Mouse (Mus musculus) kidney, embryonic 16.5 days (tissue): ENCODE measurements around the gene Cdr2l. TPM values are rescaled to one million over a fixed set of nuclear protein-coding genes. Genes with fewer than 3 reads are reported as not detected.

ENCODE experiments used
- ATAC-seq: fragments of 200-750 bp; cut with Nextera tagmentation; 2 replicates; pipeline ENCODE4 v1.8.0; 2017; ENCODE audit warnings: moderate TSS enrichment; ENCODE audit not compliant: low FRiP score, low TSS enrichment
- H3K27ac ChIP-seq: fragments of 300-500 bp; sonication (generic); 2 replicates; pipeline ENCODE4 v1.5.1; 2014; ENCODE audit warnings: low read length
- H3K27me3 ChIP-seq: fragments of 300-500 bp; sonication (generic); 2 replicates; pipeline ENCODE4 v1.6.1; 2014; ENCODE audit warnings: low read length, control low read depth, mixed read lengths; ENCODE audit not compliant: insufficient read depth
- H3K36me3 ChIP-seq: fragments of 300-500 bp; sonication (generic); 2 replicates; pipeline ENCODE4 v1.6.1; 2014; ENCODE audit warnings: low read length, control low read depth, mixed read lengths; ENCODE audit not compliant: insufficient read depth
- H3K4me1 ChIP-seq: fragments of 300-500 bp; sonication (generic); 2 replicates; pipeline ENCODE4 v1.6.1; 2014; ENCODE audit warnings: low read length, control low read depth, mixed read lengths; ENCODE audit not compliant: insufficient read depth
- H3K4me2 ChIP-seq: fragments of 300-500 bp; sonication (generic); replicated peaks from 2 replicates; pipeline ENCODE4 v1.6.1; 2014; ENCODE audit warnings: low read depth, low read length
- H3K4me3 ChIP-seq: fragments of 300-500 bp; sonication (generic); 2 replicates; pipeline ENCODE4 v1.5.1; 2014; ENCODE audit warnings: mild to moderate bottlenecking, low read length
- H3K9ac ChIP-seq: fragments of 300-500 bp; sonication (generic); replicated peaks from 2 replicates; pipeline ENCODE4 v1.6.1; 2014; ENCODE audit warnings: low read length
- H3K9me3 ChIP-seq: fragments of 300-500 bp; sonication (generic); 2 replicates; pipeline ENCODE4 v1.6.1; 2016; ENCODE audit warnings: low read length, control low read depth
- WGBS: fragments of 180-500 bp; shearing (Covaris S2); extraction: QIAGEN DNeasy Blood & Tissue Kit; methylation state at CpG from one replicate; pipeline ENCODE4 v1.1.7; 2014; 5-methylcytosine and 5-hydroxymethylcytosine counted together
- polyA plus RNA-seq: library from polyadenylated mRNA; unstranded; fragments of >200 nt; fragmentation: Nextera tagmentation; extraction: Ambion mirVana; gene quantifications from 2 replicates; pipeline ENCODE4 v1.2.1, GENCODE M21; 2015

The Cdr2l gene
- 7.9 and 10.2 TPM in 2 replicates for polyA plus RNA-seq

GRCm38 (mm10) chr11:115381743-115382539 is at the start of gene Cdr2l:
TSS of gene Cdr2l (plus strand) at chr11:115381916.
- under 1% methylated on average over 74 of the region's 76 CpGs for WGBS
- Histone ChIP-seq H3K4me2 (peak within 1 kb of the TSS; percentile 83), H3K27me3 (no peaks in the 10 kb centered on the region; the same call in 1 of the 2 replicates), H3K4me3 (peak within 1 kb of the TSS; percentile 74), H3K36me3 (no peaks in the 10 kb centered on the region), H3K9me3 (no peaks in the 10 kb centered on the region), H3K9ac (peak within 1 kb of the TSS; percentile 84), H3K4me1 (peaks cover 36% of the 10 kb centered on the region), H3K27ac (peak within 1 kb of the TSS; percentile 72)
- peak; percentile 93 for ATAC-seq

GRCm38 (mm10) chr11:115334531-115334930 is 47.2 kb upstream of the Cdr2l start, which contains the start of gene Otop3:
TSS of gene Otop3 (plus strand) at chr11:115334731.
- H3K4me1 ChIP-seq = no peaks in the 10 kb centered on the region
- H3K4me2 ChIP-seq = no peak within 1 kb of the TSS; the same call in 1 of the 2 replicates
- H3K27ac ChIP-seq = no peak within 1 kb of the TSS
- 3% methylated on average over 28 of the region's 29 CpGs for WGBS
- no peak for ATAC-seq
- H3K27me3 ChIP-seq = peaks cover 66% of the 10 kb centered on the region
- H3K9me3 ChIP-seq = no peaks in the 10 kb centered on the region
- H3K36me3 ChIP-seq = no peaks in the 10 kb centered on the region
- H3K9ac ChIP-seq = no peak within 1 kb of the TSS
- no peak within 1 kb of the TSS for H3K4me3 ChIP-seq

GRCm38 (mm10) chr11:115335223-115335622 is 46.5 kb upstream of the Cdr2l start:
- Histone ChIP-seq H3K9ac (no peak overlapping the region), H3K4me2 (no peak overlapping the region), H3K9me3 (no peaks in the 10 kb centered on the region), H3K36me3 (no peaks in the 10 kb centered on the region), H3K27me3 (peaks cover 64% of the 10 kb centered on the region), H3K4me1 (no peaks in the 10 kb centered on the region), H3K4me3 (no peak overlapping the region), H3K27ac (no peak overlapping the region)
- WGBS = 62% methylated on average over 12 of the region's 12 CpGs
- no peak for ATAC-seq

DNA sequence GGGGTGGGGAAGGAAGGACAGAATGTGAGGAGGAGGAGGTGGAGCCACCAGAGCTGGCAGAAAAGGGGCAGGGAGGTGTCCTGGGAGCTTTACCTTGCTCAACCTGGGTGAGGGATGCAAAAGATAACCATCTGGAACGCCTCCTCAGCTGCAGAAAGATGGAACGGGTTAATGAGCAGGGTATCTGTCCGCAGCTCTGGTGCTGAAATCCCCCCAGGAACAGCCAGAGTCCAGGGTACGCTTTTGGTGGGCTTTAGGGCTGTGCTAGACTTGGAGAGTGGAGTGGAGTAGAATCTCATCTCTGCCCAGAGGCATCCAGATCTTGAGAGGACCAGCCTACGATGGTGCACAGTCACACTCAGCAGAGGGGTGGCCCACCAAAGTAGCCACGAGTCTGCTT is 45.6 kb upstream of the Cdr2l start:
- no peak overlapping the region for H3K4me3 ChIP-seq
- H3K9ac ChIP-seq = no peak overlapping the region
- H3K27ac ChIP-seq = no peak overlapping the region
- ATAC-seq = no peak
- H3K27me3 ChIP-seq = peaks cover 67% of the 10 kb centered on the region
- no peak overlapping the region for H3K4me2 ChIP-seq
- no peaks in the 10 kb centered on the region for H3K36me3 ChIP-seq
- 12% methylated on average over 6 of the region's 6 CpGs for WGBS
- no peaks in the 10 kb centered on the region for H3K4me1 ChIP-seq
- H3K9me3 ChIP-seq = no peaks in the 10 kb centered on the region

- WGBS = 57% methylated on average over 3 of the region's 3 CpGs
- H3K4me3 ChIP-seq = no peak overlapping the region
- no peak for ATAC-seq
These were observed 44.4 kb upstream of the Cdr2l start for GRCm38 (mm10) chr11:115337350-115337749.

DNA sequence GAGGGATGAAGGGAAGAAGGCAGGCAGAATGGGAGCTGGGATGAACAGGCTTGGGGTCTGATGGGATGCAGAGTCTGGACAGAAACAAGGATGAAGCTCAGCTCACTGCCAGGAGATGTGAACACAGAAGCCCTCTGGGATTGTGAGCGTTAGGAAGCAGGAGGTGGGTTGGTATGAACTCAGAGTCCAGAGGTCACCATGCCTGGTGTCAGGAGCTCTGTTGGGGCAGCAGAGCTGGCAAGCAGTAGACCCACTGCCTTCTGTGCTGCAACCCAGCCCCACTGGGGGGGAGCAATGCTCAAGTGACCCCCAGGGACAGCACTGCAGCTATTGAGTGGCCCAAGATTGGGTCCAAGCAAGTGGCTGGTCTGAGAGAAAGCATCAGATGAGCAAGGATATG is 43.9 kb upstream of the Cdr2l start:
- WGBS = 64% methylated on average over 1 of the region's 1 CpGs
- H3K27me3 ChIP-seq = peaks cover 54% of the 10 kb centered on the region
- no peaks in the 10 kb centered on the region for H3K9me3 ChIP-seq
- H3K4me2 ChIP-seq = no peak overlapping the region
- H3K36me3 ChIP-seq = no peaks in the 10 kb centered on the region
- ATAC-seq = no peak
- H3K27ac ChIP-seq = no peak overlapping the region
- H3K4me3 ChIP-seq = no peak overlapping the region
- H3K9ac ChIP-seq = no peak overlapping the region
- no peaks in the 10 kb centered on the region for H3K4me1 ChIP-seq

More at GRCm38 (mm10) chr11:115337350-115337749, 44.4 kb upstream of the Cdr2l start:
- Histone ChIP-seq H3K9me3 (no peaks in the 10 kb centered on the region), H3K4me2 (no peak overlapping the region), H3K27ac (no peak overlapping the region), H3K4me1 (no peaks in the 10 kb centered on the region), H3K27me3 (peaks cover 58% of the 10 kb centered on the region), H3K36me3 (no peaks in the 10 kb centered on the region), H3K9ac (no peak overlapping the region)

DNA sequence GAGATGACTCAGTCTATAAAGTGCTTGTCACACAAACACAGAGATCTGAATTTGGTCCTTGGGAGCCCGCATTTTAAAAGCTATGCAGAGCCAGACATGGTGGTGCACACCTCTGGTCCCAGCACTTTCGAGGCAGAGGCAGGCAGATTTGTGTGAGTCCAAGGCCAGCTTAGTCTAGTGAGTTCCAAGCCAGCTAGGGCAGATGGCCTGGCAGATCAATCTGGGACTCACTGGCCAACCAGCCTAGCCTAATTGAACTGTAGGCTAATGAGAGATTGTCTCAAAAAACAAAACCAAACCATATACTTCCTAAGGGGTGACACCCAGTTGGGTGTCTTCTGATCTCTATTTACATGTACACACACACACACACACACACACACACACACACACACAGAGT is 40.5 kb upstream of the Cdr2l start:
- Histone ChIP-seq H3K4me3 (no peak overlapping the region), H3K27ac (no peak overlapping the region), H3K9ac (no peak overlapping the region), H3K9me3 (no peaks in the 10 kb centered on the region), H3K4me2 (no peak overlapping the region), H3K36me3 (no peaks in the 10 kb centered on the region), H3K27me3 (peaks cover 35% of the 10 kb centered on the region), H3K4me1 (peaks cover 5% of the 10 kb centered on the region; the same call in 1 of the 2 replicates)
- WGBS = 65% methylated on average over 2 of the region's 2 CpGs
- no peak for ATAC-seq

- H3K4me2 ChIP-seq = no peak overlapping the region
- H3K36me3 ChIP-seq = no peaks in the 10 kb centered on the region
- 59% methylated on average over 6 of the region's 6 CpGs for WGBS
- H3K27me3 ChIP-seq = peaks cover 29% of the 10 kb centered on the region
- no peaks in the 10 kb centered on the region for H3K9me3 ChIP-seq
- no peak for ATAC-seq
- no peak overlapping the region for H3K4me3 ChIP-seq
- H3K27ac ChIP-seq = no peak overlapping the region
- peaks cover 5% of the 10 kb centered on the region; the same call in 1 of the 2 replicates for H3K4me1 ChIP-seq
- H3K9ac ChIP-seq = no peak overlapping the region
These were observed 39.9 kb upstream of the Cdr2l start for GRCm38 (mm10) chr11:115341866-115342265.

- 14% methylated on average over 12 of the region's 12 CpGs for WGBS
- Histone ChIP-seq H3K9ac (no peak overlapping the region), H3K4me3 (no peak overlapping the region), H3K4me1 (peaks cover 10% of the 10 kb centered on the region; the same call in 1 of the 2 replicates), H3K27ac (no peak overlapping the region), H3K27me3 (peaks cover 19% of the 10 kb centered on the region), H3K36me3 (no peaks in the 10 kb centered on the region), H3K4me2 (no peak overlapping the region), H3K9me3 (no peaks in the 10 kb centered on the region)
- no peak for ATAC-seq
These were observed 36.7 kb upstream of the Cdr2l start for GRCm38 (mm10) chr11:115344967-115345366.

- peaks cover 17% of the 10 kb centered on the region for H3K27me3 ChIP-seq
- no peak overlapping the region for H3K27ac ChIP-seq
- H3K4me3 ChIP-seq = no peak overlapping the region
- H3K36me3 ChIP-seq = no peaks in the 10 kb centered on the region
- H3K9me3 ChIP-seq = no peaks in the 10 kb centered on the region
- ATAC-seq = no peak
- WGBS = 11% methylated on average over 7 of the region's 7 CpGs
- H3K4me1 ChIP-seq = peaks cover 10% of the 10 kb centered on the region; the same call in 1 of the 2 replicates
- H3K4me2 ChIP-seq = no peak overlapping the region
- H3K9ac ChIP-seq = no peak overlapping the region
These were observed 36.2 kb upstream of the Cdr2l start for GRCm38 (mm10) chr11:115345515-115345914.
